Mouse (Mus musculus): Measurements from ENCODE around the gene Ercc6l2.

GRCm38 (mm10) chr13:63771009-63771408 lies 44.0 kb upstream of the Ercc6l2 start:
- TF ChIP-seq POLR2A (IDR thresholded peaks at IDR 0.05; ENCODE audit: borderline replicate concordance, low read depth, low read length) (no peak), CTCF (IDR thresholded peaks at IDR 0.05; ENCODE audit: low read depth, low read length) (no peak)
